Mouse (Mus musculus): ENCODE results near the gene Pcgf6.
"Not testable (repeated sequence)": the region's sequence is repeated elsewhere in the genome, so short reads cannot be mapped to it uniquely, and the experiment has no call there.

Pcgf6 gene

GRCm38 (mm10) chr19:47026513-47026912 lies 24.2 kb downstream of the Pcgf6 start:
- no peak for DNase-seq (ENCODE audit: low spot score)

GRCm38 (mm10) chr19:47024954-47025353 lies 25.8 kb downstream of the Pcgf6 start:
- DNase-seq (ENCODE audit: low spot score) = no peak

- no peak for DNase-seq (ENCODE audit: low spot score)
These were observed 27.2 kb downstream of the Pcgf6 start for GRCm38 (mm10) chr19:47023546-47023945.

GRCm38 (mm10) chr19:47022709-47023108 lies 28.0 kb downstream of the Pcgf6 start:
- no peak for DNase-seq (ENCODE audit: low spot score)

- DNase-seq (ENCODE audit: low spot score) = no peak
These were observed 31.4 kb downstream of the Pcgf6 start for GRCm38 (mm10) chr19:47019326-47019725.

GRCm38 (mm10) chr19:47018330-47018729 lies 32.4 kb downstream of the Pcgf6 start:
- DNase-seq (ENCODE audit: low spot score) = no peak

- no peak for DNase-seq (ENCODE audit: low spot score)
These were observed 32.9 kb downstream of the Pcgf6 start for GRCm38 (mm10) chr19:47017831-47018230.

- no peak for DNase-seq (ENCODE audit: low spot score)
These were observed 34.2 kb downstream of the Pcgf6 start for GRCm38 (mm10) chr19:47016487-47016886.

- DNase-seq (ENCODE audit: low spot score) = no peak
These were observed 34.7 kb downstream of the Pcgf6 start for GRCm38 (mm10) chr19:47015965-47016364.

GRCm38 (mm10) chr19:47015396-47015795 lies 35.3 kb downstream of the Pcgf6 start:
- no peak for DNase-seq (ENCODE audit: low spot score)

- no peak for DNase-seq (ENCODE audit: low spot score)
These were observed 36.0 kb downstream of the Pcgf6 start, which contains the start of the genes Ina and Nt5c2 for GRCm38 (mm10) chr19:47014447-47015381. Gene Ina, plus strand, starts transcription at chr19:47014698. Gene Nt5c2, minus strand, starts transcription at chr19:47015153.

- no peak for DNase-seq (ENCODE audit: low spot score)
These were observed 36.6 kb downstream of the Pcgf6 start for GRCm38 (mm10) chr19:47014159-47014446.

GRCm38 (mm10) chr19:47013340-47014158 lies 37.2 kb downstream of the Pcgf6 start:
- DNase-seq (ENCODE audit: low spot score) = no peak

- DNase-seq (ENCODE audit: low spot score) = no peak
These were observed 38.1 kb downstream of the Pcgf6 start for GRCm38 (mm10) chr19:47012521-47013130.

- no peak for DNase-seq (ENCODE audit: low spot score)
These were observed 40.8 kb downstream of the Pcgf6 start for GRCm38 (mm10) chr19:47009943-47010342.

- no peak for DNase-seq (ENCODE audit: low spot score)
These were observed 41.3 kb downstream of the Pcgf6 start for GRCm38 (mm10) chr19:47009420-47009819.

GRCm38 (mm10) chr19:47006321-47006720 lies 44.4 kb downstream of the Pcgf6 start:
- no peak for DNase-seq (ENCODE audit: low spot score)

GRCm38 (mm10) chr19:47005873-47006272 lies 44.8 kb downstream of the Pcgf6 start:
- DNase-seq (ENCODE audit: low spot score) = no peak

GRCm38 (mm10) chr19:47003742-47004511 lies 46.8 kb downstream of the Pcgf6 start:
- DNase-seq (ENCODE audit: low spot score) = no peak

- not testable (repeated sequence) for DNase-seq (ENCODE audit: low spot score)
These were observed 50.3 kb downstream of the Pcgf6 start for GRCm38 (mm10) chr19:47000357-47000756.

GRCm38 (mm10) chr19:46999753-47000152 lies 51.0 kb downstream of the Pcgf6 start:
- no peak for DNase-seq (ENCODE audit: low spot score)

GRCm38 (mm10) chr19:46998953-46999352 lies 51.8 kb downstream of the Pcgf6 start:
- DNase-seq (ENCODE audit: low spot score) = no peak
